In the genomic region with DNA sequence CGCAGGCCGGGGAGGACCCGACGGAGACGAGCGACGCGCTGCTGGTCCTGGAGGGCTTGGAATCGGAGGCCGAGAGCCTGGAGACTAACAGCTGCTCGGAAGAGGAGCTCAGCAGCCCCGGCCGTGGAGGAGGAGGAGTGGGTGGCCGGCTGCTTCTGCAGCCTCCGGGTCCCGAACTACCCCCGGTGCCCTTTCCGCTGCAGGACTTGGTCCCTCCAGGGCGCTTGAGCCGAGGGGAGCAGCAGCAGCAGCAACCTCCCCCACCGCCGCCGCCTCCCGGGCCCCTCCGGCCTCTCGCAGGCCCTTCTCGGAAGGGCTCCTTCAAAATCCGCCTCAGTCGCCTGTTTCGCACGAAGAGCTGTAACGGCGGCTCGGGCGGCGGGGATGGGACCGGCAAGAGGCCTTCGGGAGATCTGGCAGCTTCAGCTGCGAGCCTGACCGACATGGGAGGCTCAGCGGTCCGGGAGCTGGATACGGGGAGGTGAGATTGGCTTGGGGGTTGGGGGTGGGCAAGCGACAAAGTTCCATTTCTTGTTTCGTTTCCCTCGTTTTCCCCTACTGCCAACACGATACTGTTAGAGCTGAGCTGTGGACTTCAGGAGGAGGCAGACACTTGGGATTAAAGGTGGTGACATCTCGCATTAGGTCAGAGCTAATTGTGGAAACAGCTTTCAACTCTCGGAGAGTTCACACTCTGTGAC, we compare ENCODE assay signal across 8 mouse cellular contexts. TPM values are rescaled to one million over a fixed set of nuclear protein-coding genes. Genes with fewer than 3 reads are reported as not detected.
DNase-seq lines count a peak whose midpoint lies in the region; ATAC-seq and TF ChIP-seq lines count a peak whose summit lies in the region.

No protein-coding gene starts in this region.

- DNase-seq in ovary, postnatal 14 days (ENCODE audit: low spot score) = peak; percentile 21
- no peak for DNase-seq in ovary, postnatal 10 days (ENCODE audit: low spot score)
- DNase-seq in c-Kit-negative CD71-positive TER-119-positive erythroid progenitor cells, embryonic 14.5 days (ENCODE audit: low read depth, low spot score) = peak; percentile 40
- peak; percentile 46 for DNase-seq in forebrain, postnatal 0 days
- peak; percentile 48 for DNase-seq in neural tube, embryonic 11.5 days (ENCODE audit: low spot score)
- DNase-seq in thymus, postnatal 14 days = peak; percentile 58

- H3K4me1 ChIP-seq in forebrain, postnatal 0 days (ENCODE audit: insufficient read depth) = peaks cover 24% of the 10 kb centered on the region
- H3K4me1 ChIP-seq in hindbrain, embryonic 16.5 days (ENCODE audit: control insufficient read depth, insufficient read depth, low read depth, low read length) = peaks cover 24% of the 10 kb centered on the region
- peaks cover 30% of the 10 kb centered on the region for H3K4me1 ChIP-seq in liver, embryonic 16.5 days (ENCODE audit: control insufficient read depth, low read depth, low read length)
- peaks cover 20% of the 10 kb centered on the region for H3K4me1 ChIP-seq in neural tube, embryonic 11.5 days (ENCODE audit: control insufficient read depth, insufficient read depth, low read length)

- peak overlapping the region; percentile 96 for H3K4me3 ChIP-seq in forebrain, postnatal 0 days (ENCODE audit: low read depth, low read length)
- H3K4me3 ChIP-seq in hindbrain, embryonic 16.5 days (ENCODE audit: low read length) = peak overlapping the region; percentile 89
- peak overlapping the region; percentile 97 for H3K4me3 ChIP-seq in liver, embryonic 16.5 days (ENCODE audit: low read depth, low read length)
- peak overlapping the region; percentile 100 for H3K4me3 ChIP-seq in neural tube, embryonic 11.5 days (ENCODE audit: low read depth, low read length)

- peak overlapping the region; percentile 88 for H3K27ac ChIP-seq in forebrain, postnatal 0 days (ENCODE audit: low read depth, low read length)
- peak overlapping the region; percentile 89 for H3K27ac ChIP-seq in hindbrain, embryonic 16.5 days (ENCODE audit: low read depth, low read length)
- H3K27ac ChIP-seq in liver, embryonic 16.5 days (ENCODE audit: low read length) = peak overlapping the region; percentile 85
- peak overlapping the region; percentile 84 for H3K27ac ChIP-seq in neural tube, embryonic 11.5 days (ENCODE audit: low read depth, low read length)

- no peaks in the 10 kb centered on the region for H3K27me3 ChIP-seq in forebrain, postnatal 0 days (ENCODE audit: insufficient read depth, low read length)
- H3K27me3 ChIP-seq in hindbrain, embryonic 16.5 days (replicated peaks; ENCODE audit: control insufficient read depth, insufficient read depth, low read length) = no peaks in the 10 kb centered on the region
- no peaks in the 10 kb centered on the region for H3K27me3 ChIP-seq in liver, embryonic 16.5 days (ENCODE audit: control insufficient read depth, insufficient read depth, low read depth, low read length)
- no peaks in the 10 kb centered on the region for H3K27me3 ChIP-seq in neural tube, embryonic 11.5 days (ENCODE audit: control insufficient read depth, insufficient read depth, low read length)

- H3K9ac ChIP-seq in forebrain, postnatal 0 days = peak overlapping the region; percentile 91
- peak overlapping the region; percentile 86 for H3K9ac ChIP-seq in hindbrain, embryonic 16.5 days (ENCODE audit: low read depth, low read length)
- peak overlapping the region; percentile 97 for H3K9ac ChIP-seq in liver, embryonic 16.5 days (ENCODE audit: low read depth, low read length)
- peak overlapping the region; percentile 95 for H3K9ac ChIP-seq in neural tube, embryonic 11.5 days (ENCODE audit: low read length)

- H3K36me3 ChIP-seq in forebrain, postnatal 0 days (ENCODE audit: insufficient read depth) = no peaks in the 10 kb centered on the region
- H3K36me3 ChIP-seq in hindbrain, embryonic 16.5 days (ENCODE audit: control insufficient read depth, insufficient read depth, low read length) = no peaks in the 10 kb centered on the region
- no peaks in the 10 kb centered on the region for H3K36me3 ChIP-seq in liver, embryonic 16.5 days (ENCODE audit: control insufficient read depth, insufficient read depth)
- H3K36me3 ChIP-seq in neural tube, embryonic 11.5 days (ENCODE audit: control insufficient read depth, insufficient read depth, low read length) = no peaks in the 10 kb centered on the region

- WGBS in forebrain, postnatal 0 days = under 1% methylated on average over 36 of the region's 49 CpGs
- WGBS in hindbrain, embryonic 16.5 days = under 1% methylated on average over 39 of the region's 49 CpGs
- WGBS in liver, embryonic 16.5 days (ENCODE audit: insufficient replicate concordance) = under 1% methylated on average over 48 of the region's 49 CpGs
- 0% methylated on average over 45 of the region's 49 CpGs for WGBS in neural tube, embryonic 11.5 days

- peak overlapping the region; percentile 79 for H3K4me2 ChIP-seq in forebrain, postnatal 0 days (ENCODE audit: low read depth)
- peak overlapping the region; percentile 97 for H3K4me2 ChIP-seq in hindbrain, embryonic 16.5 days (ENCODE audit: low read length)
- peak overlapping the region; percentile 97 for H3K4me2 ChIP-seq in liver, embryonic 16.5 days (ENCODE audit: low read depth, low read length)
- H3K4me2 ChIP-seq in neural tube, embryonic 11.5 days (ENCODE audit: low read depth) = peak overlapping the region; percentile 78

- H3K9me3 ChIP-seq in forebrain, postnatal 0 days (ENCODE audit: low read length) = no peaks in the 10 kb centered on the region
- no peaks in the 10 kb centered on the region for H3K9me3 ChIP-seq in hindbrain, embryonic 16.5 days (ENCODE audit: control insufficient read depth, low read length)
- H3K9me3 ChIP-seq in liver, embryonic 16.5 days (replicated peaks; ENCODE audit: control insufficient read depth, low read length) = no peaks in the 10 kb centered on the region
- no peaks in the 10 kb centered on the region for H3K9me3 ChIP-seq in neural tube, embryonic 11.5 days (ENCODE audit: control insufficient read depth, low read length)

- no peak for TF ChIP-seq CTCF in forebrain, postnatal 0 days (IDR thresholded peaks at IDR 0.05; ENCODE audit: low read depth)

- ATAC-seq in forebrain, postnatal 0 days = peak; percentile 7
- no peak for ATAC-seq in hindbrain, embryonic 16.5 days
- ATAC-seq in liver, embryonic 16.5 days (ENCODE audit: low read depth) = 0 out of 2 replicates have a peak, but pooled peaks have one; percentile 9
- ATAC-seq in neural tube, embryonic 11.5 days (ENCODE audit: insufficient read depth, low FRiP score, low TSS enrichment) = no peak

RNA-seq across cellular contexts. Expression of gene Socs7, which starts 0.7 kb away (rescaled TPM):
- 54.9 and 64.3 TPM in 2 replicates for total RNA-seq in forebrain, postnatal 0 days (2014; rRNA removed)
- 5.3 and 6.4 TPM in 2 replicates for polyA plus RNA-seq in forebrain, postnatal 0 days (2015; fragmentation: Nextera tagmentation; extraction: Ambion mirVana)
- polyA plus RNA-seq in hindbrain, embryonic 16.5 days (2015; fragmentation: Nextera tagmentation; extraction: Ambion mirVana) = 7.3 and 8.1 TPM in 2 replicates
- polyA plus RNA-seq in liver, embryonic 16.5 days (2015; fragmentation: Nextera tagmentation; extraction: Ambion mirVana) = 1.0 and 1.1 TPM in 2 replicates
- polyA plus RNA-seq in neural tube, embryonic 11.5 days (2014; fragmentation: Nextera tagmentation; extraction: Ambion mirVana) = 3.1 and 3.2 TPM in 2 replicates

RNA-seq across cellular contexts. Expression of gene Gpr179, which starts 11.2 kb away (rescaled TPM):
- total RNA-seq in forebrain, postnatal 0 days (2014; rRNA removed) = 0.46 and 0.62 TPM in 2 replicates
- 0.21 and 0.45 TPM in 2 replicates for polyA plus RNA-seq in forebrain, postnatal 0 days (2015; fragmentation: Nextera tagmentation; extraction: Ambion mirVana)
- 0.43 and 0.51 TPM in 2 replicates for polyA plus RNA-seq in hindbrain, embryonic 16.5 days (2015; fragmentation: Nextera tagmentation; extraction: Ambion mirVana)
- not detected in 2 replicates for polyA plus RNA-seq in liver, embryonic 16.5 days (2015; fragmentation: Nextera tagmentation; extraction: Ambion mirVana)
- polyA plus RNA-seq in neural tube, embryonic 11.5 days (2014; fragmentation: Nextera tagmentation; extraction: Ambion mirVana) = 0.04 and 0.08 TPM in 2 replicates

RNA-seq across cellular contexts. Expression of gene Mrpl45, which starts 47.6 kb away (rescaled TPM):
- total RNA-seq in forebrain, postnatal 0 days (2014; rRNA removed) = 29.0 and 34.9 TPM in 2 replicates
- polyA plus RNA-seq in forebrain, postnatal 0 days (2015; fragmentation: Nextera tagmentation; extraction: Ambion mirVana) = 33.3 and 37.7 TPM in 2 replicates
- 38.2 and 39.5 TPM in 2 replicates for polyA plus RNA-seq in hindbrain, embryonic 16.5 days (2015; fragmentation: Nextera tagmentation; extraction: Ambion mirVana)
- polyA plus RNA-seq in liver, embryonic 16.5 days (2015; fragmentation: Nextera tagmentation; extraction: Ambion mirVana) = 21.2 and 25.6 TPM in 2 replicates
- 49.0 and 52.9 TPM in 2 replicates for polyA plus RNA-seq in neural tube, embryonic 11.5 days (2014; fragmentation: Nextera tagmentation; extraction: Ambion mirVana)

RNA-seq across cellular contexts. Expression of gene Arhgap23, which starts 52.2 kb away (rescaled TPM):
- total RNA-seq in forebrain, postnatal 0 days (2014; rRNA removed) = 52.7 and 52.9 TPM in 2 replicates
- 7.0 and 10.2 TPM in 2 replicates for polyA plus RNA-seq in forebrain, postnatal 0 days (2015; fragmentation: Nextera tagmentation; extraction: Ambion mirVana)
- polyA plus RNA-seq in hindbrain, embryonic 16.5 days (2015; fragmentation: Nextera tagmentation; extraction: Ambion mirVana) = 8.5 and 9.4 TPM in 2 replicates
- polyA plus RNA-seq in liver, embryonic 16.5 days (2015; fragmentation: Nextera tagmentation; extraction: Ambion mirVana) = 4.8 and 5.4 TPM in 2 replicates
- 4.1 and 5.2 TPM in 2 replicates for polyA plus RNA-seq in neural tube, embryonic 11.5 days (2014; fragmentation: Nextera tagmentation; extraction: Ambion mirVana)

Comparison
In these comparisons a context has a peak if more than half of its experiments do, and no peak if none do; other contexts are left out.
1. ATAC-seq: peak in forebrain, postnatal 0 days (single experiment) and liver, embryonic 16.5 days (single experiment); none in hindbrain, embryonic 16.5 days (single experiment) and neural tube, embryonic 11.5 days (single experiment).
2. Peak in every context shown above with its lines, with median percentiles within 50 percentile points of each other: H3K27ac ChIP-seq, H3K4me2 ChIP-seq, H3K4me3 ChIP-seq and H3K9ac ChIP-seq.